Mouse (Mus musculus): ENCODE results near the gene Wdr74.

Gene Wdr74

DNA sequence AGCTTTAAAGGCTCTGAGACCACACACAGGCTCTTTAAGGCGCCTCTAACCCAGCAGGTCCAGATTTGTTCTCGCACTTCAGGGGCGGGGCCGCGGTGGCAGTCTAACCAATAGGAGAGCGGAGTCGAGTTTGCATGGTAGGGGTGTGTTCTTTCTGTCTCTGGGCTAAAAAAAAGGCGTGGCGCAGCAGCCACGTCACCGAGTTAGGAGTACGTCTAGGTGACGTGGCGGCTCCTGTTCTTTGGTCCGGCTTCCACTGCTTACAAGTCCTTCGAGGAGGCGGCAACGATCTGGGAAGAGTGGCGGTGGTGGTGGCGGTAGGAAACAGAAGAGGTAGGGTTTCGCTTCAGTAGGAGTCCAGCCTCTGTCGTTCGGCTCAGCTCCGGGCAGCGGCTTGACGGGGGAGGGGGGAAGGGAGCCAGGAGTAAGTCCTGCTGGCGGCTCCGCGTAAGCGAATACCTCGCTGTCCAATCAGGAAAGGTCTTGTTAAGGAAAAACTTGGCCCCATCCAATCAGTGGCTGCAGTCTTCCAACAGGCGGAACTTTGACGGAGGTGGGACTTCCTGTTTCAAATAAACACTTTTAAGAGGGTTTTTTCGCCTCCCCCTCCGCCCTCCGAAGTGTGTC is 5.7 kb downstream of the Wdr74 start, which contains the start of gene Stx5a:
TSS of gene Stx5a (plus strand) at position 171 of the 627 bp plus-strand sequence.
- peak; percentile 95 for DNase-seq (ENCODE audit: low read depth, low spot score)

DNA sequence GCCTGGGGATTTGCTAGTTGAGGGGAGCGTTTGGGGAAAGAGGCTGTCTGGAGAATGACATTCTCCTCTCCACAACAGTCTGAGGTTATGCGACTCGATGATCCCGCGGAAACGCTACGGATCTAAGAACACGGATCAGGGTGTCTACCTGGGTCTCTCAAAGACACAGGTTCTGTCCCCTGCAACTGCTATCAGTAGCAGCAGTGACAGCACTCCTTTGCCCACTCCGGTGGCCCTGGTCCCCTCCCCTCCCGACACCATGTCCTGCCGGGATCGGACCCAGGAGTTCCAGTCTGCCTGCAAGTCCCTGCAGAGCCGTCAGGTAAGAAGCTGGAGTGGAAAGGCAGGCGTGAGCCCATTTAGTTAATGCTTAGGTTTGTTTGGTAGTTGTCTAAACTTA is 6.5 kb downstream of the Wdr74 start:
- DNase-seq (ENCODE audit: low read depth, low spot score): no peak

DNA sequence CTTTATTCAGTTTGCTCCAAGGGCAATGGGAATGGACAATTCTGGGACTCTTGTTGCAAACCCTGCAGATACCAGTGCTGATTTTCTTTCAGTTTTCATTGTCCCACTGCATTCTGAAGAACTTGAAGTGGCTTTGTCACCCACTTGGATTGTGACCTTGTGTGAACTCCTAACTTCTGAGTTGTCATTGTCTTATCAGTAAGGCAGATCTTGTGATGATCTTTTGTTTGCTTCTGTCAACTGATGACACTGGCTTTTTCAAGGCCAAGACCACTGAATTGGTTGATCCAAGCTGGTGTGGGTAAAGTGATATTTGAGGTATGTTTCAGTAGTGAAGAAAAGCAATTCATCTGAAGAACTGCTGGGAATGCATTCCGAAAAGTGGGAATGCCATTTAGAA is 9.8 kb downstream of the Wdr74 start:
- DNase-seq (ENCODE audit: low read depth, low spot score): no peak

DNA sequence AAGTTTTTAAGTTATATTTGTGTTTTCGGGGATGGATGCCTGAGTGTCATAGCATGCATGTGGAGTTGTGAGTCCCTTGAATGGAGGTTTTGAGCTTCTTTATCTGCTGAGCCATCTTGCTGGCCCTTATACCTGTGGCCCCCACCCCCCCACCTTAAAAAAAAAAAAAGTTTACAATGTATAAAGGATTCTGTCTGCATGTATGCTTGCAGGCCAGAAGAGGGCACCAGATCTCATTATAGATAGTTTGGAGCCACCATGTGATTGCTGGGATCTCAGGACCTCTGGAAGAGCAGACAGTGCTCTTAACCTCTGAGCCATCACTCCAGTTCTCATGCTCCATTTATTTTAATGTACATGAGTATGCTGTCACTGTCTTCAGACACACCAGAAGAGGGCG is 11.7 kb downstream of the Wdr74 start:
- DNase-seq (ENCODE audit: low read depth, low spot score): no peak

DNA sequence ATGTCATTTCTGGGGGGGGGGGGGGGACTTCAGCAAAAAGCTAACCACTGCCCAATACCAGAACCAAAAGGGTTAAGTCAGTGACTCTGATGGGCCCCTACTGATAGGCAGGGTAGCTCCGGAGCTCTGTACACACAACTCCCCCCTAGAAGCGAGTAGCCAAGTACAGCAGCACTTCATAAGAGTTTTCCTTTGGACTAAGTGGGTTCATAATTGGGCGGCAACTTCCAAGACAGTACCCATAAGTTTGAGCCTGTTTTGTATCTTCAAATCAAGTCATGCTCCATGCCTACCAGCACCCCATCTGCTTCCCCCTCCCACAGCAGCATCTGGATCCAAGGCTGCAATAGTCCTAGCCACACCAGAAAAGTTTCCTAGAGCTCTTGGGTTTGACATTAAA is 20.0 kb downstream of the Wdr74 start:
- DNase-seq (ENCODE audit: low read depth, low spot score): no peak

DNA sequence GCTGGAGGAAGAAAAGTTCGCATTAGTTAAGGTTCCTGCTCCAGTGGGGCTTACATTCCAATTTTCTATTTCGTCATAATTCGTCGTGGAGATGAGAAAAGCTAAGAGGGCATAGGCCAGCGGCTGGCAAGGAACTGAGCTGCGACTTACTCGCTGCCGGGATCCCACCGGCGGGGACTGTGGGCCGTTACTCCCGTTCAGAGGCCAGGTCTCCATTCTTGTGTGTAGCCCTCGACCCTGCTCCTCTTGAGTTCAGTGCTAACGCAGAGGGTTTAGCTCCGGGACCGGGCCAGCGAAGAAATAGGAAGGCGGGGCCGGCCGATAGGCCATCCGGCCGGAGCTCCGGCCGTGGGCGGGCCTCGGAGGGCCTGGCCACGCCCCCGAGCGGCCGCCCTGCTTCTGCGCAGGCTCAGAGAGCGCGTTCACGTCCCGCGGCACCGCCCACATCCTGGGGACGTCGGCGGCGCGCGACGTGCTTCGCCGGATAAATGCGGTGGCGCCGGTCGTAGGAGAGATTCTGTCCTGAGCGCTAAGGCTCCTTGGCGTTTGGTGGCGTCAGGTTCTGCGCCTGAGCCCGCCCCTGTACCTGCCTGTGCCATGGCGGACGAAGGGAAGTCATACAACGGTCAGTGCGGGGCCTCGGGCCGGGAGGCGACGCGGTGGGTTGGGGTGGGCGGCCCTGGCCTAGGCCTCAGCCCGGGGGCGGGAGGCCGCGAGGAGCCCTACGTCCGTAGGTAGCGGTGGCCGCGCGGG is 21.2 kb downstream of the Wdr74 start, which contains the start of gene Nxf1:
TSS of gene Nxf1 (plus strand) at position 439 of the 753 bp plus-strand sequence.
- DNase-seq (ENCODE audit: low read depth, low spot score): peak; percentile 94

DNA sequence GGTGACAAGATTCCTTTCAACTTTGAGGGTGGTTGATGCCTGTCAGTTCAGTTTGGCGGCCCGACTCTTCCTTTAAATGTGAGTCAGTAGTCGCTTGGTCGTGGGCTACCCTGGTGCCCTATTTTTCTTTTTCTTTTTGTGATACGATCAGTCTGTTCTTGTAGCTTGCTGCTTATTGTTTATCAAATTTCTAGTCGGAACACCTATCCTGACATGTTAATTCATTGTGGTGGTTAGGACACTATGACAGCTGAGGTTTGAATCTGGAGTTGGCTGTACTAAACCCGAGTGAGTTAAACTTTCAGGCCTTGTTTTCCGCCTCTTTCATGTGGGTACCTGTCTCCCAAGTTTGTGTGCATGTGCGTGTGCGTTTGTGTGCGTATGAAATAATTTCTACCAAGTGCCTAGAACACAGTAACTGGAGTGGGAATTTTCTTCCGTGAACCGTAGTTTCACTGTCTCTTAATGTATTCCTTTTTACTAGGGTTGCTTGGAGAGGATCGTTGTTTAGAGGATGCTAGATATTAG is 21.9 kb downstream of the Wdr74 start:
- no peak for DNase-seq (ENCODE audit: low read depth, low spot score)

DNA sequence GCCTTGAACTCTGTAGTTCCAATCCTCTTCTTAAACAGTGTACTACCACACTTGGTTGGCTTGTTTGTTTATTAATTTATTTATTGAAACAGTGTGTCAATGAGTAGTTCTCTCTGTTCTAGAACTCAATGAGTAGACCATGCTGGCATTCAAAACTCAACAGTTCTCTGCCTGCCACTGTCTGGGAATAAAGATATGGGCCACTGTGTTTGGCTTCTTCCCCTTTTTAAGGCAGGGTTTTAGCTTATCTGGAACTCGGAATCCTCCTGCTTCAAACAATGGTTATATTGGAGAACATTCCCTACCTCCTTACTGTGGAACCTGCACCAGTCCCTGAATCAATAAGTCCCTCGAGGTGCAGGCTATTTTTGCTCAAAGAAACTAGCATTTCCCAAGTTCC is 23.3 kb downstream of the Wdr74 start:
- DNase-seq (ENCODE audit: low read depth, low spot score): no peak

DNA sequence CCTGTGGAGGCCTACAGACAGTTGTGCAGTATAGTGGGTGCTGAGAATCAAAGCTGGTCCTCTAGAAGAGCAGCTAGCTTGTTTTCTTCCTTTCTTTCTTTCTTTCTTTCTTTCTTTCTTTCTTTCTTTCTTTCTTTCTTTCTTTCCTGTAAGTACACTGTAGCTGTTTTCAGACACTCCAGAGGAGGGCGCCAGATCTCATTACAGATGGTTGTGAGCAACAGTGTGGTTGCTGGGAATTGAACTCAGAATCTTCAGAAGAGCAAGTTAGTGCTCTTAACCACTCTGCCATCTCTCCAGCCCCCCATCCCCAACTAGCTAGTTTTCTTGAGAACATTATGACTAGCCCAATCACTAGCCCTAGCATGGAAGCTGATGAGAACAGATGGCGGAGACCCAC is 25.1 kb downstream of the Wdr74 start:
- DNase-seq (ENCODE audit: low read depth, low spot score): no peak

DNA sequence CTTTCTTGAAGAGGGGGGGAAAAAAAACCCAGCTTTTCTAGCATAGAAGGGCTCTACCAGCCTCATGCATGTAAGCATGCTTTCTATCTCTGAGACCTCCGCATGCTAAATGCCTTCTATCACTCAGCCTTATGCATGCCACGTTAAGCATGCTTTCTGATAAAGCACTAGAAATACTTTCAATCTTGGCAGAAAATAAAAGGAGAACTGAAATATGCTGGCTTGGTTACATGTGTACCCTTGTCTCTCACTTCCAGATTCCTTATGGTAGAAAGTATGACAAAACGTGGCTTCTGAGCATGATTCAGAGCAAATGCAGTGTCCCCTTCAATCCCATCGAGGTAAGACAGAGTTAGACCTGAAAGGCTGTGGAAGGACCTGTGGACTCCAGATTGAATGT is 27.6 kb downstream of the Wdr74 start:
- no peak for DNase-seq (ENCODE audit: low read depth, low spot score)

DNA sequence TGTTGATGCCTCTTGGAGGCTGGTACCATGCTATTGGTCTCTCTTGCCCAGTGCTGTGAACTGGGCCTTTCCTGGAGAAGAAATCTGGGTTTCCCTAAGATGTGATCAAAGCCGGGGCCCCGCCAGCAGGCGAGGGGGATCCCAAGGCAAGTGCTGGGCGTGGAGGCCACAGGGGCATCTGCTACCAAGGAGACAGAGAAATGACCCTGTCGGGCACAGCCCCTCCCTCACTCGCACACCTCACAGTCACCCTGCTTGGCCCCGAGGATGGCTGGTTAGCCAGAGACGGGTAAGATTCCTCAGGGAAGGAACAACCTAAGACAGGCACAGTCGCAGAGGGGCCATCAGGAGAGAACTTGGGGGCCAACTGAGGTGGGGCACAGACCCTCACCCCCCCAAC is 29.9 kb downstream of the Wdr74 start:
- no peak for DNase-seq (ENCODE audit: low read depth, low spot score)

DNA sequence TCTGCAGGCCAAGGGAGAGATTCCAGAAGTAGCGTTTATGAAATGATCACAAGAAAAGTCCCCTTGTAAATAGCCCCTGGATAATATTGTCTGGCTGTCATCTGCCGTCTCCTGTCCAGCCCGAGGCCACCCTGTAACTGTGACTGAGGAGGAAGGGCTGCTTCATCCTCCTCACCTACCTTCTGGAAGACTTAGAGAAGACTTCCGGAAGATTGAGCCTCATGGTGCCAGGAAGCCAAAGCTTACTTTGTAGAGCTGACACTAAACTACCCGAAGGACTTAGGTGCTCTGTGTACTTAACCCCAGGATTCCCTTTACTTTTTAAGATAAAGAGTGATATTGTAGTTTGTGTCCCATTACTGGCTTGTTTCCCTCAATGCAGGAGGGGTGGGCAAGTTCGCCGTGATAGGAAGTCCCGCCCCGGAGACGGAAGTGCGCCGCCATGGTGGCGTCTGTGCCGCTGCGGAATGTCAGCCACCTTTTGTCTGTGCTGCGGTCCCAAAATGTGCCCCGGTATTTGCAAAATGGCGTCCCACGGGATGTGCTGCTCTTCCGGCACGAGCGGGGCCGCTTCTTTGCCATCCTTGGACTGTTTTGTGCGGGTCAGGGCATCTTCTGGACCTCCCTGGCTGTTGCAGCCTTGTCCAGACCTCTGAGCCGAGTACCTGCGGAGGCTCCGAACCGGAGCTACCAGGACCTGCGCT is 35.1 kb downstream of the Wdr74 start, which contains the start of gene Tmem223:
TSS of gene Tmem223 (plus strand) at position 430 of the 704 bp plus-strand sequence.
- DNase-seq (ENCODE audit: low read depth, low spot score): peak; percentile 36

DNA sequence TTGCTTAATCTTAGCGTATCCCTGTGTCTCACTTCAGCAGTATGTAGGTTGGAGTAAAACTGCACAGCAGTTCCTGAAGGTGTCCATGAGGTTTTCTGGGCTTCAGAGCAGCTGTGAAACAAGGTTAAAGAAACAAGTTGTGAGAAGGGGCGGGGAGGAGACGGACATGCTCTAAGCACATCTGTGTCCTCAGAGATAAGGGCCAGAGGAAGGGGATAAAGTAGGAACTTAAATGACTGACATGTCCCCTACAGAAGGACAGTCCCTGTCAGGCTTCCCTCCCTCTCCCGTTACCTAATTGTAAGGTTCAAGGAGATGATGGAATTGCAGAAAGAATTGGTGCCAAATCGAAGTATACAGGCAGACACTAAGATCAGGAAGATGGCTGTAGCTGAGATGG is 37.4 kb downstream of the Wdr74 start:
- no peak for DNase-seq (ENCODE audit: low read depth, low spot score)

DNA sequence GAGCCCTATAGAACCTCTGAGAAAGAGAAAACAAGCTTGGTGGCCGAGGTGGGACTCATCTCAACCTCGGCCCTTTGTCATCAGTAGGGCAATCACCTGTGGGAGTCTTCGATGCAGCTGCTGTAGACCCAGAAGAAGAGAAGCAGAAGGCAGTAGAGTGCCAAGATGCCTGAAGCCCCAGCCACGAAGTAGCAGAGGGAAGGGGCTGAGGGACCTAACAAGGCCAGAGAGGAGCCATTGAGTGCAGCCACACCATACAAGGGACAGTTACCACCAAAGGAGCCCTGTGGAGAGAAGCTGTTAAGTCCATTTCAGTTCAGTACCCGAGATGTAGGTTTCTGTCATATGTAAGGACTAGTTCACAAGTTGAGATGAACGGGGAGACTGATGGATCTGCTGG is 37.8 kb downstream of the Wdr74 start:
- DNase-seq (ENCODE audit: low read depth, low spot score): no peak

DNA sequence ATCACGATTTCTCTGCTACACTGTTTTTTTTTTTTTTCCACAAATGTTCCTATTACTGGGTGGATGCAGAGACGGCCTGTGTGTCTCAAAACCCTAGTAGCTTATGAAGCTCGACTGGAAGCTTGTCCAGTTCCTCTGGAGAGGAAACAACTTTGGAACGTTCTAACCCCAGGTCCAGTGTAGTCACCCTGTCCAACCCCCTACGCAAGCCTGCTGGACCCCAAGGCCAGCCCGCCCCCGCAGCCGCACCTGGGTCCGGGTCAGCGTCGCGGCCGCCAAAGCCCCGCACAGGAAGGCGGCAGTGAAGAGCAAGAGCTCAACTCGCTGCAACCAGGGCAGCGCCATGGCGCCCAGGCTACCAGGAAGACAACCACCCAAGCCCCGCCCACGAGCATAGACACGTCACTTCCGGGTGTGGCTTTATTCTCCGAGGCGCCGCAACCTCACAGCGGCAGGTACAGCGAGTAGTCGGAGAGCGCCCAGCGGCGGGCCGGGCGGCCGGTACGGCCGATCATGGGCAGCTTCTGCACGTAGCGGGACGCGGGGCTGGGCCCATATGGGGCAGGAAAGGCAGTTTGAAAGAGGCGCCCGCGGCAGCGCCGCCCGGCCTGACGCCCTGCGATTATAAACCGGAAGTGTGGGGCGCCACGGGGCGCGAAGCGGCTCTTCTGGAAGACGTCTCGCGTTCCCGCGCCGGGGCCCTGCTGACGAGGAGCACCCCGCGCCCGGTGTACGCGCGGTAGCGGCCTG is 38.6 kb downstream of the Wdr74 start, which contains the start of gene Tmem179b:
TSS of gene Tmem179b (minus strand) at position 382 of the 750 bp plus-strand sequence.
- DNase-seq (ENCODE audit: low read depth, low spot score): peak; percentile 91

DNA sequence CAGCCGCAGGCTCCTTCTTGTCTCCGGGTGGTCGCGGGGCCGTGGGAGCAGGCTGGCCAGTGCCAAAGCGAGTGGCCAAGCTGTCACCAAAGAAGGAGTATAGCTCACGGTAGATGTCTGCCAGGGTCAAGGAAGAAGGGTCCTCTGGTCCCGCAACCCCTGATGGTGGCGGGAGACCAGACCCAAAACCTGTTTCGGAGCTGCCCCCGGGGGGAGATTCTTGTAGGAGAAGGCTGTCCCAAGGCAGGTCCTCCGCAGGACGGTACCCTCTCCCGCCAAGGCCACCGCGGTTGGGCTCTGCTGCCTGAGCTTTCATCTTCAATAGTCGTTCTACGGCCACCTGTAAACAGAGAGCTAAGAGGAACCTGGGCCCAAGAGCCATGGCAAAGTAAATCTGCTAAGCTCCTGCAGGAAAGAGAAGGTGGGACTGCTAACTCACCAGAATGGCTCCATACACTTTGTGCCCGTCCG is 39.4 kb downstream of the Wdr74 start:
- no peak for DNase-seq (ENCODE audit: low read depth, low spot score)

DNA sequence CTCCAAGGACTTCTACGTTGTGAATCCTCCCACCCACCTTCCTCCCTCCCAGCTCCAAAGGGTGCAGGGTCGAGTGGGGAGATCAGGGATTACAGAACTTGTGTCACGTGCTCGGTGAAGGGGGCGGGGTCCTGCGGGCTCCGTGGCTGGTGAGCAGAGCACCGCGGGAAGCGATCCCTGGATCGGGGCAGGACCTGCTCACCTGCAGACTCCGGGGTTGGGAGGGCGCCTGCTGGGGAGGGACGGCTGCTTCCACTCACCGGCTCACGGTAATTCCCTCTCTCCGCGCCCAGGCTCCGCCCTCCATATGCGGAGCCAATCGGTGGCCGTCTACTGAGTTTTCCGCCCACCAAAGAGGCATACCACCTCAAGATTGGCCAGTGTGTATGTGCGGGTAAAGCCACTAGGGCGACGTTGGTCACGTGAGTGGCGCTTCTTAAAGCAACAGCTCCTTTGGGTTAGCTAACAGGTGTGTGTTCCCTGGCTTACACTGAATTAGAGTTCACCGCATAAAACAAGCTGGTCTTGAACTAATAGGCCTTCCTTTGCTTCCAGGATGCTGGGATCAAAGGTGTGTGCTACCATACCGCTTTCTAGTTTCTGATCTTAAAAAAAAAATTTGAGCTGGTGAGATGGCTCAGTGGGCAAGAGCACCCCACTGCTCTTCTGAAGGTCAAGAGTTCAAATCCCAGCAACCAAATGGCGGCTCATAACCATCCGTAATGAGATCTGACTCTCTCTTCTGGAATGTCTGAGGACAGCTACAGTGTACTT is 50.6 kb downstream of the Wdr74 start, which contains the start of gene Taf6l:
TSS of gene Taf6l (minus strand) at position 410 of the 774 bp plus-strand sequence.
- DNase-seq (ENCODE audit: low read depth, low spot score): peak; percentile 91

DNA sequence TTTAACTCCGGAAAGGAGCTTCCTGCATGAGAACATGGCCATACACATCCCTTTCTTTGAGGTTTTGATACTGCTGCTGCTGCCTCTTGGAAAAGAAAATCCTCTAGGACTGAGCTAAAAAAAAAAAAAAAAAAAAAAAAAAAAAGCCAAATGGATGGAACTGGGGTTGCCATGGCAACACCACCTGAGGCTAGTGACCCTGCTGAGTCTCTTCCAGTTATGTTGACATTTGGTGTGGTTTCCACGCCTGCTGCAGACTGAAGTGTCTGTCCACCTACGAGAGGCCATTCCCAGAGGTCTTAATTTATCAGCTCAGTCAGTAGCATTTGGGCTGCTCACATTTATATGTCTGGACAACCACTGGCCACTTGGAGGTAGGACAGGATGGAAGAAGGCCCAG is 52.9 kb downstream of the Wdr74 start:
- DNase-seq (ENCODE audit: low read depth, low spot score): no peak

DNA sequence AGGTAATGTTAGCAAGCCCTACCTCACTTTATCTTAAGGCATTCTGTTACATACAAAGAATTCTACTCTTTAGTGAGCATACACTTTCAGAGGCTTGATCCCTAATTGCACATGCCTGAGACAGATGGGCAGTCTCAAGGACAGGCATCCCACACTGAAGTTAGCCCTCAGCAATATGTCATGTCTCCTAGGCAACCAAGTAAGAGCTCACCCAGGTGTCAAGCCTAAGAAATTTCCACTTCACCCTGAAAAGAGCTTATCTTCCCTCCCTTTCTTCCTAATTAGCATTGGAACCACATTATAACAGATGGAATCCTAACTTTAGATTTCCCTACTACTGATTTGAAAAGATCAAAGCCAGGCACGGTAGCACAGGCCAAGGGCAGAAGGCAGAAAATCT is 53.5 kb downstream of the Wdr74 start:
- no peak for DNase-seq (ENCODE audit: low read depth, low spot score)

DNA sequence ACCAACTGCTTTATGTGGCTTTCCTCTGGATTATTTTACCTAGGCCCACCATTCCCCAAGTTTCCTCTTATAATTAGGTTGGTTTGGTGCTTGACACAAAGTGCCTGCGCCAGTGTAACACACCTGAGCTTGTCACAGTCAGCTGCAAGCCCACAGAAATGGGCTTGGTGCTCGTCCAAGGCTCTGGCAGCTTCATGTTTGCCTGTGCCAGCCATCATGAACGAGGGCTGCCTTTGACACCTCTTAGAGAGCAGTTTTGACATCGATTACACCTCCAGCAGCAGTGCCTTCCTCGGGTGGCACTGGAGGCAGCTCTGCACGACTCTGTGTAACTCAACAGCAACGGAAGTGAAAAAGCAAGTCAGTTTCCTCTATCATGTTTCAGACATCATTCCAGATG is 54.5 kb downstream of the Wdr74 start:
- no peak for DNase-seq (ENCODE audit: low read depth, low spot score)

Data from embryo, embryonic 11.5 days (tissue).